Mouse (Mus musculus): Measurements from ENCODE around the gene Cyth2. TPM values are rescaled to one million over a fixed set of nuclear protein-coding genes. Genes with fewer than 3 reads are reported as not detected.

Cyth2 gene
- total RNA-seq, 2 experiments from 2014 or later = 199 to 210 TPM

Other genes with a start within 250 kb of the Cyth2 start
- gene Bcat2, start 244.4 kb downstream of the Cyth2 start, total RNA-seq (2021) = 10 to 100 TPM; 18.8 to 27.5 TPM
- not detected for gene Fgf21, start 199.1 kb downstream of the Cyth2 start, total RNA-seq (2021)
- not detected for gene Fut1, start 197.3 kb downstream of the Cyth2 start, total RNA-seq (2021)
- not detected for gene Izumo1, start 192.8 kb downstream of the Cyth2 start, total RNA-seq (2021)
- 1 to 10 TPM; 6.9 to 8.0 TPM for gene Rasip1, start 187.1 kb downstream of the Cyth2 start, total RNA-seq (2021)
- 1 to 10 TPM; 4.1 to 5.1 TPM for gene Mamstr, start 174.6 kb downstream of the Cyth2 start, total RNA-seq (2021)
- under 1 TPM in 1 of 2 experiments, not detected in 1; 0.63 TPM for gene Fut2, start 148.2 kb downstream of the Cyth2 start, total RNA-seq (2021)
- gene Ntn5, start 130.6 kb downstream of the Cyth2 start, total RNA-seq (2021) = 1 to 10 TPM; 4.2 to 5.7 TPM
- gene Sec1, start 120.2 kb downstream of the Cyth2 start, total RNA-seq (2021) = under 1 TPM; 0.37 to 0.48 TPM
- gene Car11, start 114.7 kb downstream of the Cyth2 start, total RNA-seq (2021) = 100 to 1,000 TPM; 209 to 228 TPM
- 100 to 1,000 TPM; 128 to 138 TPM for gene Dbp, start 109.5 kb downstream of the Cyth2 start, total RNA-seq (2021)
- 100 to 1,000 TPM; 284 to 337 TPM for gene Rpl18, start 99.1 kb downstream of the Cyth2 start, total RNA-seq (2021)
- gene Sphk2, start 96.6 kb downstream of the Cyth2 start, total RNA-seq (2021) = 10 to 100 TPM; 29.9 to 30.0 TPM
- gene Fam83e, start 93.4 kb downstream of the Cyth2 start, total RNA-seq (2021) = not detected
- gene Spaca4, start 88.8 kb downstream of the Cyth2 start, total RNA-seq (2021) = not detected
- gene Lmtk3, start 30.8 kb downstream of the Cyth2 start, total RNA-seq (2021) = 100 to 1,000 TPM; 225 to 267 TPM
- 10 to 100 TPM; 11.4 to 13.8 TPM for gene Sult2b1, start 29.9 kb downstream of the Cyth2 start, total RNA-seq (2021)
- 1 to 10 TPM; 2.3 to 3.0 TPM for gene Kcnj14, start 10.2 kb upstream of the Cyth2 start, total RNA-seq (2021)
- gene Grwd1, start 16.4 kb upstream of the Cyth2 start, total RNA-seq (2021) = 10 to 100 TPM; 19.5 to 21.0 TPM
- gene Kdelr1, start 58.2 kb upstream of the Cyth2 start, total RNA-seq (2021) = 10 to 100 TPM; 71.0 to 80.0 TPM
- 10 to 100 TPM; 10.2 to 12.3 TPM for gene Grin2d, start 63.8 kb upstream of the Cyth2 start, total RNA-seq (2021)
- gene Syngr4, start 82.1 kb upstream of the Cyth2 start, total RNA-seq (2021) = not detected
- 10 to 100 TPM; 21.8 to 22.0 TPM for gene Tmem143, start 82.4 kb upstream of the Cyth2 start, total RNA-seq (2021)
- gene Emp3, start 106.8 kb upstream of the Cyth2 start, total RNA-seq (2021) = 1 to 10 TPM; 2.9 to 4.1 TPM
- gene Ccdc114, start 109.5 kb upstream of the Cyth2 start, total RNA-seq (2021) = 1 to 10 TPM; 2.3 to 2.9 TPM
- gene Abcc6, start 215.7 kb upstream of the Cyth2 start, total RNA-seq (2021) = 1 to 10 TPM; 1.6 to 3.8 TPM
- 100 to 1,000 TPM; 103 to 113 TPM for gene Nomo1, start 219.1 kb upstream of the Cyth2 start, total RNA-seq (2021)

Data from left cerebral cortex, postnatal 36 days (tissue).